Mouse (Mus musculus) left cerebral cortex, postnatal 36 days (tissue): ENCODE results near the gene Ccdc33. TPM values are rescaled to one million over a fixed set of nuclear protein-coding genes. Genes with fewer than 3 reads are reported as not detected.

Experiments
- DNase-seq, 2 experiments: peaks; one replicate each; pipeline ENCODE4 v3.0.0; 2021 to 2022; ENCODE audit warnings: low spot score in 2 of 2, mixed read lengths in 1 of 2
- intact Hi-C: fragments of 180-260 bp; cut with DNase I; formaldehyde crosslinking; loops from one replicate; pipeline ENCODE4 v1.15.1; 2025
- total RNA-seq, 2 experiments: library from RNA; stranded (reverse); gene quantifications; 2 replicates each; pipeline ENCODE4 v1.2.3; 2021

Ccdc33 gene
- total RNA-seq, 2 experiments from 2014 or later = 0.49 to 1.1 TPM

DNA sequence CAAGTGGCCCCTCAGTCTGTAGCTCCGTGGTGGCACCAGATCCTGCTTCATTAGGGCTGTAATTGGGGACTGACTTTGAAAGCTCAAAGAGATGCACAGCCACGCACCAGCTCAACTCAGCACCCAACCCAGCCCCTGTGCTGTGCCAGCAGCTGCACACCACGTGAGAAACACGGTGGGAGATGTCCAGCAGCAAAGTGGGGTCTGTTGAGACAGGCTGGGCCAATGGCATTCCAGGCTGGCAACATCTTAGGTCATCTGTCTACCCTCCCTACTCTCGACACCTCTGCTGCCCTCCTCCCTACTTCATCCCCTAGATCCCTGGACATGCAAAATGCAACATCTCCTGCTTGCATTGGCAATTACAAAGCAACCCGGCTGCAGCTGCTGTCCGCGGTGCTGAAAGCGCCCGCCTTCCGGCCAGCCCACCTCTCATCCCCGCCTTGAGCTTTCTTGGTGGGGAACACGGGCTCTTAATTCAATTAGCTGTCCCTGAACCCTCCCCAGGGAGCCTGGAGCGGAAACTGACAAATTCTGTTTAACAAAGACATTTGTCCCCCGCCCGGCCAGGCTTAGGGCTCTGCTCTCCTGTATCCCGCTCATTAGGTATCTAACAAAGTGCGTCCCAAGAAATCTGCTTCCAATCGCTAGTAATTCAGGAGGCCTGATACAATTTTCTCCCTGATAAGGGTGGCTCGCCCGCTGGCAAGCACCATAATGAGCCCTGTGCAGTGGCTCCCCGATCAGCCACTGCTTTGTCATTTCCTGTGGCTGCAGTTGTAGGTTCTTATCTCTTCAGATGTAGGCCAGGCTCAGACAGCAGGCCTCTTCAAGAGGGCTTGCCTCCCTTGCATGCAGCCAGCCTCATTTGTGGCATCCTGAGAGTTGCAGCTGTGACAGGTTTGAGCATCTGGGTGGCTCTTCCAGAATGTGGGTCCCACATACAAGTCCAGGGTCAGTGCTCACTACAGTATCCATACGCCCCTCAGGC, 57.7 kb downstream of the Ccdc33 start:
- intact Hi-C loops = no loop called here
- no peak for DNase-seq

DNA sequence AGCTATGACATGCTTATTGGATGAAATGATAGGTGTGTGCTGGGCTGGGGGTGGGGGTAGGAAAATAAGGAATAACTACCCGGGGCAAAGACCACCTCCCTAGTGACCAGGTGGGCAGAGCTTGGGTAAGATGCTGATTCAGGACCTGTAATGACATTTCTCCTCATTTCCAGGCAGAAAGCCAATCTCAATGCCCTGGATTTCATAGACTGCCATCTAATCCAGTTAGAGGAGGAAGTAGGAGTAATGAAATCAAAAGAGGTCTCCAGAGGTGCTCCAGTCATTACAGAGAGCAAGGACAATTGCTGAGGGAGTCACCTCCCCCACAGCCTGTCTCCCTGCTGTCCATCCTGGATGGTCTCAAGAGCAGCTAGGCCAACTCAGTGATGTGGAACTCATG, 58.7 kb downstream of the Ccdc33 start:
- no peak for DNase-seq
- intact Hi-C loops = no loop called here

DNA sequence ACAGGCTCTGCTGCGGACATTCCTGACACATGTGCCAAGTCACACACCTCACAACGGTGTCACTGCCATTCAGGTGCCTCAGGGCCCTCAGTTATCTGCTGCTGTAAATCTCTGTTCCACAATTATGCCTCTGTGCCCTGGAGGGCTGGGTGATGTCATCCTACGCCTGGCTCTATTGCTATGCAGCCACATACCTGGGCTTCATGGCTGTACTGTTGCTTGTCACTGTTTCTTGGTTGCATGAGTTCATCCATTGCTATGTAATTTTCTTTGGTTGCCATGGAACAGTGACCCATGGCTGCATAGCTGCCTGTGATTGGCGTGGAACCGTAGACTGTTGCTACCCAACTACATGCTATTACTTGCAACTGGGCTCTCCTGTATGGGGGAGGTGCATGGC, 63.0 kb downstream of the Ccdc33 start:
- no peak for DNase-seq
- intact Hi-C loops = no loop called here

DNA sequence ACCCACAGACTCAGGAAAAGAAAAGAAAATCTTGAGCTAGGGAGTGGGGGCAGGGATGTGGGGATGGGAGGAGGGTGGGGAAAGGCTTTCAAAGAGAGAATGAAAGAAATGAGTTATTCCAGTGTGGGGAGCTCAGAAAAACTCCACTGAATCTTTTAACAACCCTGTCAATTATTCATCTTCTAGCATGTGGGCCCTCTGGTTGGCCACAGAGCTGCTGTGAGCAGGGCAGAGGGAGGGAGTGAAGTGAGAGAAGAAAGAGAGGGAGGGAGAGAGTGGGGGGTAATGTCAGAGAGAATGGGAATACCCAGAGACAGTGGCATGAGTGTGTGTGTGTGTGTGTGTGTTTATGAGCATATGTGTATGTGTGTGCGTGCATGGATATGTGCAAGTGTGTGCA, 64.6 kb downstream of the Ccdc33 start:
- DNase-seq = no peak
- intact Hi-C loops = no loop called here

DNA sequence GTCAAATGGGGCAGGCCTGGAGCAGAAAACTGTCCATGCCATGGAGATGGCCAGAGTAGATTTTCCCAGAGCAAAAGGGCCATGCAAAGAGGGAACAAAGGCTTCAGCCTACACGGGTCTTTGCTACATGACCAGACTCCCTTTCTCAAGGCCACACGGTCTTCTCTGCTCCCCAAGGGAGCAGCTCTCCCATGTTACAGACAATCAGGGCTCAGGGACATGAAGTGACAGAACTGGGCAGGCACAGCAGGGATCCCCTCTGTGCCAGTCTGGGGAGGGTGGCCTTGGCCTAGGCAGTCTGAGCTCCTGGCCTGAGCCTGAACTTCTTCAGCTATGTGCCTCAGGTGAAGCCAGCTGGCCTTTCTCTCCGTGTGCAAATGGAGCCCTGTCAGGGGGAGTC, 65.1 kb downstream of the Ccdc33 start:
- intact Hi-C loops = no loop called here
- no peak for DNase-seq

DNA sequence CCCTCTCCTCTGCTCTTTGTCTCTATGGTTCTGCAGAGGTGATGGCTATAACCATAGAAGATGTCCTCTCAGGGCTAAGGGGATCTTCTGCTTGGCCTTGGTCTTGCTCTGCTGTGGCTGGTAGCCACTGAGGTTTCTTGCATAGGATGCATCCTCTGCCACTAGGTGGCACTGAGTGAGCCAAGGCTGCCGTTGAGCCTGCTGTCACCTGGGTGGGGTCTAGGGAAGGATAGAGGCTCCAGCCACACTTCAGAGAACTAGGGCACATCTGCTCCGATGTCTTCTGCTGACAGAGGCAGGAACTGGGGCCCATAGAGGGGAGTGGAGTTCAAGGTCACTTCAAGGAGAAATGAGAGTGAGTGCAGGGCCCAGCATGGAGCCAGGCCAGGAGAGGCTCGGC, 65.5 kb downstream of the Ccdc33 start:
- DNase-seq = peak; percentile 59 to 66
- intact Hi-C loops = no loop called here

DNA sequence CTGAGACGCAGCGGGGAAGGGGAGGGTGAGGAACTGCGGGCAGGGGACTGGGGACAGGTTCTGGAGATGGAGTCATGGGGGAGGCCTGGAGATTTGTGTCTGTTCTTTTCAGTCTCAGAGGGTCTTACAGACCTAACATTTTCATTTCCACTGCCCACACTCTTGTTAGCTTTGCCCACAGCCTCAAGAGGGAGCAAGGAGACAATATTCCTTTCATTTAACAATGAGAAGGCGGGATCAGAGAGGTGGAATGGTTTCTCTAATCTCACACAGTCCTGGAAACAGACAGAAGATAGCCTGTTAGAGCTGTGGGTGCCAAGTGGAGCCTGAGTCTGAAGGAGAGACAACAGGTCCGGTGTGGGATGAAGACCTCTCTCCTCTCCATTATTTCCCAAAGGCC, 66.7 kb downstream of the Ccdc33 start:
- DNase-seq = no peak
- intact Hi-C loops = no loop called here

DNA sequence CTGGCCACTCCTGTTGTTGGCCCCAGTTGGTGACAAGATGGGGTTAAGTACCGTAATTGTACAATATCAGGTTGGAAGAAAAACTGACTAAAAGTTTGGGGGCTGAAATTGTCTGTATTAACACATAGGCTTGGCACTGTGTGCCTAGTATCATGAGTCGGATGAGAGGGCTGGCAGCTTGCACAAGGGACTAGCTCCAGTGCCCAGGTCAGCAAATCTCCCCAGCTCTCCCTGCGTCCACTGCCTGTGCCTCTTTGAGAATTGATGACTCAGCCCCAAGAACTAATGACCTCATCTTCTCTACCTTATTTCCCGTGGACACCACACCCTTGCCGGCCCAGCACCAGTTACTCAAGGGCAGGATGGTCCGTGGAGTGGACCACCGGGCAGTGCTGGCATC, 68.8 kb downstream of the Ccdc33 start:
- intact Hi-C loops = loop anchor here (1.0 kb wide), 1 partner anchor 154 kb away; the partner anchor contains the start of genes Islr and Islr2
- no peak for DNase-seq

DNA sequence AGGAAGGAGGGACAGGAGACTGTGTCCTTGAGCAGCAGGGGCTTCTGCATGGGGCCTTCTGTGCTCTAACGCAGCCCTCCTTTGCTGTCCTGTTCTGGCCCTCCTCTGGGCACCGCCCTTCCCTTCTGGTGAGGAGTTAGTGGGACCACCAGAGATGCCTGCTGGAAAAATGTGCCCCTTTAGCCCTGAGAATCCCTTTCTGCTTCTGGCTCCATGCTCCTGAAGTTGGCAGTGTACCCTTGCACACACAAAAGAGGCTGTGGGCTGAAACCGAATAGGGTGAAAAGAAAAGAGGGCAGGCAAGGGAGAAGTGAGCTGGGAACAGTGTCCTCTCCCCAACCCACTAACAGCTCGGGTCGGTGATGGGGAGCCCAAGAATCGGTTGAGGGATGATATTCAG, 69.4 kb downstream of the Ccdc33 start:
- DNase-seq = no peak
- intact Hi-C loops = no loop called here

DNA sequence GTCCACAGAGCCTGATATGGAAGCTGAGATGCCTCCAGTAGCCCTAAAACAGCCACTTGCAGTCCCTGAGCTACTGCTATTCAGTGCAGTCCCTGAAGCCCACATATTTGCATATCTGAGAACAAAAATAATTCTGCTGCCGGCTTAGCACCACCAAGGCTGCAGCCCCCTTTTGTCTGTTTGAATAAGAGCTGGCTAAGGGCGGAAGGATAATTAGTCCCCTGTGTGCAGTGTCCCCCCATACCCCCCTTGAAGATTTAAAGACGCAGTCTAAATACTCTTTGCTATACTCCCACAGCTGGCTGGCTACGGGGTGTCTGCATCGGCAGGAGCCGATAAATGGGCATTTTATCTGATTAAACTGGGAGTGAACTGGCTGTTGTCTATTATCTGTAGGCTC, 70.0 kb downstream of the Ccdc33 start:
- no peak for DNase-seq
- intact Hi-C loops = no loop called here

DNA sequence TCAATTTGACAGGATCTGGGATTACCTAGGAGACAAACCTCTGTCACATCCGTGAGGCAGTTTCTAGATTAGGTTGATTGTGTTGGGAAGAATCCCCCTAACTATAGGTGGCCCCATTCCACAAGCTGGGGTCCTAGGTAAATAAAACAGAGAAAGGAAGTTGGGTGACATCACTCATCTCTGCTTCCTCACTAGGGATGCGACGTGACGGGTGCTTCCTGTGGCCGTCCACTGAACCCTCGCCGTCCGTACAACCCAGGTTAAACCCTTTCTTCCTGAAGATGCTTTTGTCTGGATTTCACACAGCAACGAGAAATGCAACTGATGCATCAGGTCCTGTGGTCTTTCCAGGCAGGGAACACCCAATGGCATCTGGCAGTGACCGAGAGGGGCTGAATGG, 71.6 kb downstream of the Ccdc33 start:
- DNase-seq = no peak
- intact Hi-C loops = no loop called here

DNA sequence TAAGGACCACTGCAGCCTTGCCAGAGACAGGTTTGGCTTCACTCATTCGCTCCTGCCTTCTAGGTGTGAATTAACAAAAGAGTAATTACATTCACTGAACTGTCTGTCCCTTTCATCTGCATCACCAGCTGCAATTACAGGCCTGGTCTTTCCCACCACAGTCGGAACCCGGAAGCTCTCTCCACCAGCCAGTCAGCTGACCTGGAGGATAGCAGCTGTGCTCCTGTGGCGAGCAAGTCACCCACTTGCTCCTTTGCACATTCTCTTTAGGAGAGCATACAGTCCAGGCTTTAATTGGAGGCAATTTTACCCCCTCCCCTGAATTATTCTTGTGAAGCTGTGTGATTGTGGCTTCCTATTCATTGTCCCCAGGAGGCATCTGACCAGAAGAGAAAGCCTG, 73.0 kb downstream of the Ccdc33 start:
- intact Hi-C loops = no loop called here
- DNase-seq = no peak

DNA sequence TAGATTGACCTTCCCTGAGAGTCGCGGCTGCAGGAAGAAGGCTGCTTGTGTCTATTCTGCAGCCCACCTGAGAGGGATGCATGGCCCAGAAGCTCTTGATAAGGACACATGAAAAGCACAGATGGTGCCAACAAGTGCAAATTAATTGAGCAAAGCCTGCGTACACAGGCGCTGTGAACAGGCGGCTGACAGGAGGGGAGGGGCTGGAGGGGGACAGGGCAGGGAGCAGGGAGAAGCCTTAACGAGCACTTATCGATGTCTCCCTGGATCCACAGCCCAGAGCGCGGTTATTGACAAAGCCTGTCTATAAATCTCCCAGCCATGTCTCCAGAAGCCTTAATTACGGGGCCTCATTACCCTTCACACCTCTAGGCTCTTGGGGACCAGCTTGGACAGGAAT, 73.8 kb downstream of the Ccdc33 start:
- intact Hi-C loops = no loop called here
- DNase-seq = no peak

DNA sequence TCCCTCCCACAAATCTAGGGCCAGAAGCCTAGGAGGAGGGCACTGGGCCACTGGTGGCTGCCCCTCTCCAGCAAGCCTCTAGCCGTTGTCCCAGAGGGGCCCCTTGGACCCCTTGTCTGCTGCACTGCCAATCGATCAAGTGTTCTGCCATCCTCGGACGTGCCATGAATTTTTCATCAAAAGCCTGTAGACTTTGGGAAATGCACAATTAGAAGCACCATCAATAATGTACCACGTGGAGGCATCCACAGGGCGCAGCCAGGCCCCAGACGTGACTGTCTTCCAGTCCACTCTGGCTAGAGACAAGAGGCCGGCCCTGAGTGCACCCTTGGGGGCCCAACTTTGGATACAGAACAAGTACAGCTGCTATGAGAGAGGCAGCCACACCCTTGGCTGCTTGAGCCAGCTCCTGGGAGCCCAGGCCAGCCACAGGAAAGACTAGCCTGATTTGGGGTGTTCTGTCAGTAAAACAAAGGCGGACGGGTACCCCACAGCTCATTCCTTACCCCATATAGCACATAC, 75.1 kb downstream of the Ccdc33 start:
- no peak for DNase-seq
- intact Hi-C loops = no loop called here

DNA sequence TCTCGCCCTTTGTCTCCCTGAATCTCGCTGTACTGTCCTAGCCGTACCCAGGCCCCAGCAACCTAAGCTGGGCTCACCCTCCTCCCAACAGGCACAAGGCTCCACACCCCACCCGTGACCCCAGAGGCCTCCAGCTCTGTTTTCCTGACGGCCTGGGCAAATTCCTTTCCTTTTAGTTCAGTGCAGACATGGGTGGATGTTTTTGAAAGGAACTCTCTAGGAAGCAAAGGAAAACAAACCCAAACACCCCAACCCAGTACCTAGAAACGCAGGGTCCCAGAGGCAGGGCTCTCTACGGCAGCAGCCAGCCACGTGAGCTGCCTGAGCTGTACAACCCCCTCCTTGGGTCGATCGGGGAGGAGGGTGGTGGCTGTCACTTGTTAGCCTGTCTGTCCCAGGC, 76.2 kb downstream of the Ccdc33 start:
- no peak for DNase-seq
- intact Hi-C loops = no loop called here

DNA sequence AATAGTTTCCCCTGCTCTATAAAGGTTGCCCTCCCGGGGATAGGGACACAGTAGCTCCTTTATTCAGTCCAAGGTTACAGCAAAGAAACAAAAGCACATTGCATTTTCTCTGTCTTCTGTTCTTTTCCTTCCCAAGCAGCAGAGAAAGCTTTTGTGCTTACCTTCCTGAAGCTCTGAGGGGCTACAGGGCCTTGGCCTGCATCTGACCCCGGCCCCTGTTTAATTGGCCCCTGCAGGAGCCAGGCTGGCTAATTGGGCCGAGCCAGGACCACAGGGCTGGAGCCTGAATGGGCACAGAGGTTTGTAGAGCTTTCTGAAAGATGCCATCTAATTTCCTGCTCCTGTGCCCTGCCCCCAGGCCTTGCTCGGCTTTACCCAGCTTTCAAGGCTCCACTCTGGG, 77.6 kb downstream of the Ccdc33 start:
- intact Hi-C loops = no loop called here
- DNase-seq = no peak

DNA sequence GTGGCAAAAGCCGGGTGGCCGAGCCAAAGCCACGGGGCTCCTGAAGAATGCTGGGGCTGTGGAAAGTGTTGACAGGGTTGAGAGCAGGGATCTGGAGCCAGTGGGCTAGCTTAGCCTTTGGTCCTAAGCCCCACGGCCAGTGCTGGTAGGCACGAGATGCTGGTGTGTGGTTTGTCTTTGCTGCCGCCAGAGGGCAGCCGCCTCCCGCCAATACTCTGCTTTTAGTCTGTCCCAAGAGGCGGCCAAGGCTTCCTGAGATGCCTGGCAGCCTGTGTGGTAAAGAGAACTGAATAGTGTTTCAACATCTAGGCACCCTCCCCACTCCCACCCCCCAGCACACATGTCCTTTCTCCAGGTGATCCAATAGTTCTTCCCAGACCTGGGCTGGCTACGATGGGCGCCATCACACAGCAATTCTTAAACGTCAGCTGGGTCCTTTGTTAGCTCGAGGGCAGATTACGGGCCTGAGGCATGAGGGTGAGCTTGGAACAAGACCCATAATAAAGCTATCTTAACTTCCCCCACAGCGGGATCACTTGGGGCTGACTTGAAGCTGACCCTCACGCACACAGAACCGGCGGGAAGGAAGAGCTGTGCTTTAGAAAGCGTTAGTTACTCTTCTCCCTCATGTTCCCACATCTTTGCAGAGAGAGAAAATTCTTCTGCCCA, 80.0 kb downstream of the Ccdc33 start:
- peak; percentile 65 to 77 for DNase-seq
- intact Hi-C loops = loop anchor here (2.0 to 5.0 kb wide), 2 partner anchors 166 to 244 kb away; partner anchors contain the start of genes Islr and Islr2

DNA sequence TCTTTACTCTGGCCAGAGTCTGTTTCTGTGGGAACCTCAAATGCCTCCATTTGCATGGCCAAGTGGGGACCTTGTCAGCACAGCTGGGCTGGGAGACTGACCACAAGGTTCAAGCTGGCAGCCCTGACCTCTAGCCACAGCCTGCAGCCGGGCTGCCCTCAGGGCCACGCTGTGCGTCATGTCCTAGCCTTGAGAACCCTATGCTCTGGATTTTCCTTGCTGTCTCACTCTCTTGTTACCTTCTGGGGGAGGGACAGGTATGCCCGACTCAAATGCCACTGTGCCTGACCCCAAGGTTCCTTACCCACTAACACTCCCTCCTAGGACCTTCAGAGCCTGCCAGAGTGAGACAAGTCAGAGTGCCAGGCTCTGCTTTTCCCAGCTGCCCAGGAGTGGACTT, 81.7 kb downstream of the Ccdc33 start:
- intact Hi-C loops = loop anchor here (5.0 kb wide), 1 partner anchor 245 kb away; no protein-coding TSS in a partner anchor
- DNase-seq = no peak

DNA sequence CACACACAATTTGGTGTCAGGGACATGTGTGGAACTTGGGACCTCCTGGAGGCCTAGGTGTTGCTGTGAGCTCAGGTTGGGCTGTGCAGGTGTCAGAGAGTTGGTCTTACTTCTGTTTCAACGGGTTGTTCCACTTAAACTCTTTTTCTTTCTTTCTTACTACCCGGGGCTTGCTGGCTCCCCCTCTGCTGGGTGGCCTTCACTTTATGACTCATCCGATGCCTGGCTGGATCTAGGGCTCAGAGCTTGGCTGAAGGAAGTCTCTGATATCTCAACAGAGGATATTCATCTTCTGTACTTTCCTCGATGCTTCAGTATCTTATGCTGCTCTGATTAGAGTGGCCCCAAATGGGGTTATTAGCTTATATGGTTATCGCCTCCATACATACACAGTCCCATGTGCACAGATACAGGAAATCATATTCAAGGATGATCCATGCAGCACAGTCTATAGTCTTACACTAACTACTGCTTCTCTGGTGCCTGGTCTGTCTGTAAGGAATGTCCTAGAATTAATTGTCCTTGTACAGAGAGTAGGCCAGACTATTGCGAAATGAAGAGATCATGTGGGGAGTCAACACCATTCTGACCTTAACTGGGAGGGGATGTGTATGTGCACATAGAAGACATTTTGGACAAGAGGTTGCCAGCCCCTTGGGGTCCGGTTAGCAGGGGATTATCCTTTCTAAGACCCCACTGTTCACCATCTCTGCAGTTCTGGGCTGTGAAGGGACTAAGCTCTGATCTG, 82.5 kb downstream of the Ccdc33 start:
- DNase-seq = no peak
- intact Hi-C loops = loop anchor here (5.0 kb wide), 1 partner anchor 246 kb away; no protein-coding TSS in a partner anchor

DNA sequence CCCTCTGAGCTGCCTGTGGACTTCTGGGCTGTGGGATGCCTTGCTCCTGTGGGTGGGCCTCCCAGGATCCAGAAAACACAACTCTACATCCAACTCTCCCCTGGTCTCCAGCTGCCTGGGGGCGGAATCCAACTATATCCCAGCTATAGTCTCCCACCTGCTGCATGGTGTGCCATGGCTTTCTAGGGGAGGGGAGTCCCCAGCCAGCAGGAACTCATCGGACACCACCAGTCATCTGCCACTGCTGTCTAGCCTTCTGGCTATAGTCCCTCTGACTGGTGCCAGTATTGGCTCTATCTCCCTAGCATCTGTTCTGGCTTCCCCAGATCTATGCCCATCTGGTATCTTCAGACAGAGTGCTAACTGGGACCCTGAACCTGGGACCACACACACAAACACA, 83.1 kb downstream of the Ccdc33 start:
- peak; percentile 69 to 73 for DNase-seq
- intact Hi-C loops = loop anchor here (5.0 kb wide), 1 partner anchor 247 kb away; no protein-coding TSS in a partner anchor
